Mouse (Mus musculus): ENCODE measurements around the gene Rnase13.

Gene Rnase13

GRCm38 (mm10) chr14:51871741-51872140, 50.8 kb downstream of the Rnase13 start:
- DNase-seq, result no peak

All from cerebellum, adult 8-10 months (tissue).